Mouse (Mus musculus) embryonic facial prominence, embryonic 10.5 days (tissue): ENCODE measurements around the gene Cmah. TPM values are rescaled to one million over a fixed set of nuclear protein-coding genes. Genes with fewer than 3 reads are reported as not detected.

Source experiments
- DNase-seq: peaks from one replicate; pipeline ENCODE4 v3.0.0-alpha.2; 2017; ENCODE audit warnings: low spot score
- H3K27ac ChIP-seq: fragments of 300-500 bp; sonication (generic); replicated peaks from 2 replicates; pipeline ENCODE4 v1.5.1; 2016; ENCODE audit warnings: mild to moderate bottlenecking
- H3K27me3 ChIP-seq: fragments of 300-500 bp; sonication (generic); replicated peaks from 2 replicates; pipeline ENCODE4 v1.6.1; 2016; ENCODE audit warnings: low read depth, mild to moderate bottlenecking; ENCODE audit not compliant: poor library complexity, severe bottlenecking
- H3K36me3 ChIP-seq: fragments of 300-500 bp; sonication (generic); replicated peaks from 2 replicates; pipeline ENCODE4 v1.6.1; 2016; ENCODE audit warnings: mild to moderate bottlenecking, moderate library complexity
- H3K4me1 ChIP-seq: fragments of 300-500 bp; sonication (generic); 2 replicates; pipeline ENCODE4 v1.6.1; 2016
- H3K4me3 ChIP-seq: fragments of 300-500 bp; sonication (generic); 2 replicates; pipeline ENCODE4 v1.5.1; 2016; ENCODE audit warnings: mild to moderate bottlenecking, moderate library complexity
- H3K9me3 ChIP-seq: fragments of 300-500 bp; sonication (generic); 2 replicates; pipeline ENCODE4 v1.6.1; 2016; ENCODE audit warnings: mild to moderate bottlenecking
- WGBS: fragments of 180-500 bp; shearing (Covaris S2); methylation state at CpG from one replicate; pipeline ENCODE4 v1.1.7; 2016; 5-methylcytosine and 5-hydroxymethylcytosine counted together
- polyA plus RNA-seq: library from polyadenylated mRNA; unstranded; fragments of >200 nt; fragmentation: Nextera tagmentation; extraction: Ambion mirVana; gene quantifications from 2 replicates; pipeline ENCODE4 v1.2.1, GENCODE M21; 2016

The Cmah gene
- polyA plus RNA-seq, 1 experiment from 2014 or later, result 0.37 TPM

GRCm38 (mm10) chr13:24328036-24328817 is 1.0 kb downstream of the Cmah start:
- Histone ChIP-seq H3K27ac (no peak overlapping the region), H3K36me3 (no peaks in the 10 kb centered on the region), H3K9me3 (no peaks in the 10 kb centered on the region), H3K27me3 (no peaks in the 10 kb centered on the region), H3K4me3 (no peak overlapping the region), H3K4me1 (no peaks in the 10 kb centered on the region)
- no peak for DNase-seq
- WGBS, result 83% methylated on average over 9 of the region's 9 CpGs

GRCm38 (mm10) chr13:24330128-24330527 is 2.9 kb downstream of the Cmah start:
- no peaks in the 10 kb centered on the region for H3K27me3 ChIP-seq
- no peaks in the 10 kb centered on the region for H3K9me3 ChIP-seq
- H3K4me1 ChIP-seq, result no peaks in the 10 kb centered on the region
- DNase-seq, result no peak
- H3K4me3 ChIP-seq, result no peak overlapping the region
- H3K27ac ChIP-seq, result no peak overlapping the region
- H3K36me3 ChIP-seq, result no peaks in the 10 kb centered on the region
- WGBS, result 79% methylated on average over 4 of the region's 4 CpGs

GRCm38 (mm10) chr13:24330836-24331523 is 3.8 kb downstream of the Cmah start:
- DNase-seq, result no peak
- Histone ChIP-seq H3K4me1 (no peaks in the 10 kb centered on the region), H3K27ac (no peak overlapping the region), H3K9me3 (no peaks in the 10 kb centered on the region), H3K27me3 (no peaks in the 10 kb centered on the region), H3K36me3 (no peaks in the 10 kb centered on the region), H3K4me3 (no peak overlapping the region)
- WGBS, result 81% methylated on average over 7 of the region's 7 CpGs

- H3K4me1 ChIP-seq, result no peaks in the 10 kb centered on the region
- H3K27ac ChIP-seq, result no peak overlapping the region
- no peaks in the 10 kb centered on the region for H3K36me3 ChIP-seq
- H3K27me3 ChIP-seq, result no peaks in the 10 kb centered on the region
- H3K9me3 ChIP-seq, result no peaks in the 10 kb centered on the region
- H3K4me3 ChIP-seq, result no peak overlapping the region
- no peak for DNase-seq
- WGBS, result 67% methylated on average over 3 of the region's 3 CpGs
Observed at GRCm38 (mm10) chr13:24332537-24332936, 5.3 kb downstream of the Cmah start.

- no peak for DNase-seq
- 86% methylated on average over 4 of the region's 4 CpGs for WGBS
Observed at GRCm38 (mm10) chr13:24336818-24337217, 9.6 kb downstream of the Cmah start.

GRCm38 (mm10) chr13:24337874-24338273 is 10.7 kb downstream of the Cmah start:
- H3K27ac ChIP-seq, result no peak overlapping the region
- no peaks in the 10 kb centered on the region for H3K27me3 ChIP-seq
- no peaks in the 10 kb centered on the region for H3K36me3 ChIP-seq
- DNase-seq, result peak; percentile 19
- WGBS, result 51% methylated on average over 3 of the region's 3 CpGs
- H3K4me3 ChIP-seq, result no peak overlapping the region
- H3K4me1 ChIP-seq, result no peaks in the 10 kb centered on the region
- H3K9me3 ChIP-seq, result no peaks in the 10 kb centered on the region

More at GRCm38 (mm10) chr13:24336818-24337217, 9.6 kb downstream of the Cmah start:
- no peaks in the 10 kb centered on the region for H3K9me3 ChIP-seq
- no peak overlapping the region for H3K4me3 ChIP-seq
- H3K36me3 ChIP-seq, result no peaks in the 10 kb centered on the region
- no peak overlapping the region for H3K27ac ChIP-seq
- no peaks in the 10 kb centered on the region for H3K27me3 ChIP-seq
- H3K4me1 ChIP-seq, result no peaks in the 10 kb centered on the region

GRCm38 (mm10) chr13:24338343-24338861 is 11.2 kb downstream of the Cmah start:
- Histone ChIP-seq H3K27ac (no peak overlapping the region), H3K27me3 (no peaks in the 10 kb centered on the region), H3K36me3 (no peaks in the 10 kb centered on the region), H3K4me1 (no peaks in the 10 kb centered on the region), H3K4me3 (no peak overlapping the region), H3K9me3 (no peaks in the 10 kb centered on the region)
- no peak for DNase-seq
- 75% methylated on average over 4 of the region's 4 CpGs for WGBS

- no peak for DNase-seq
- H3K9me3 ChIP-seq, result no peaks in the 10 kb centered on the region
- H3K27me3 ChIP-seq, result no peaks in the 10 kb centered on the region
- H3K36me3 ChIP-seq, result no peaks in the 10 kb centered on the region
- no peak overlapping the region for H3K27ac ChIP-seq
- H3K4me3 ChIP-seq, result no peak overlapping the region
- H3K4me1 ChIP-seq, result no peaks in the 10 kb centered on the region
Observed at GRCm38 (mm10) chr13:24339907-24340306, 12.7 kb downstream of the Cmah start.

GRCm38 (mm10) chr13:24340462-24340861 is 13.3 kb downstream of the Cmah start:
- Histone ChIP-seq H3K36me3 (no peaks in the 10 kb centered on the region), H3K27me3 (no peaks in the 10 kb centered on the region), H3K27ac (no peak overlapping the region), H3K9me3 (no peaks in the 10 kb centered on the region), H3K4me1 (no peaks in the 10 kb centered on the region), H3K4me3 (no peak overlapping the region)
- 85% methylated on average over 6 of the region's 6 CpGs for WGBS
- no peak for DNase-seq

- no peak overlapping the region for H3K4me3 ChIP-seq
- WGBS, result 84% methylated on average over 4 of the region's 4 CpGs
- H3K27ac ChIP-seq, result no peak overlapping the region
- no peak for DNase-seq
- no peaks in the 10 kb centered on the region for H3K36me3 ChIP-seq
- no peaks in the 10 kb centered on the region for H3K9me3 ChIP-seq
- H3K27me3 ChIP-seq, result no peaks in the 10 kb centered on the region
- no peaks in the 10 kb centered on the region for H3K4me1 ChIP-seq
Observed at GRCm38 (mm10) chr13:24342091-24342490, 14.9 kb downstream of the Cmah start.

- no peak overlapping the region for H3K4me3 ChIP-seq
- H3K4me1 ChIP-seq, result no peaks in the 10 kb centered on the region
- H3K27ac ChIP-seq, result no peak overlapping the region
- WGBS, result 91% methylated on average over 5 of the region's 5 CpGs
- no peaks in the 10 kb centered on the region for H3K27me3 ChIP-seq
- no peak for DNase-seq
- no peaks in the 10 kb centered on the region for H3K36me3 ChIP-seq
- no peaks in the 10 kb centered on the region for H3K9me3 ChIP-seq
Observed at GRCm38 (mm10) chr13:24353004-24353403, 25.8 kb downstream of the Cmah start.

- WGBS, result 83% methylated on average over 5 of the region's 5 CpGs
Observed at GRCm38 (mm10) chr13:24354751-24355150, 27.5 kb downstream of the Cmah start.

GRCm38 (mm10) chr13:24359181-24359580 is 32.0 kb downstream of the Cmah start:
- Histone ChIP-seq H3K36me3 (no peaks in the 10 kb centered on the region), H3K4me3 (no peak overlapping the region), H3K27ac (no peak overlapping the region), H3K4me1 (no peaks in the 10 kb centered on the region), H3K27me3 (no peaks in the 10 kb centered on the region), H3K9me3 (no peaks in the 10 kb centered on the region)
- WGBS, result 82% methylated on average over 1 of the region's 1 CpGs
- no peak for DNase-seq

More at GRCm38 (mm10) chr13:24354751-24355150, 27.5 kb downstream of the Cmah start:
- no peaks in the 10 kb centered on the region for H3K36me3 ChIP-seq
- H3K27me3 ChIP-seq, result no peaks in the 10 kb centered on the region
- no peaks in the 10 kb centered on the region for H3K9me3 ChIP-seq
- DNase-seq, result no peak
- no peak overlapping the region for H3K4me3 ChIP-seq
- H3K27ac ChIP-seq, result no peak overlapping the region
- no peaks in the 10 kb centered on the region for H3K4me1 ChIP-seq
